Mouse (Mus musculus) spleen, postnatal 14 days (tissue): ENCODE measurements around the gene Prss1.
"Not testable (repeated sequence)": the region's sequence is repeated elsewhere in the genome, so short reads cannot be mapped to it uniquely, and the experiment has no call there.

Source experiments
- DNase-seq, 2 experiments: peaks; one replicate each; pipeline ENCODE4 v3.0.0; 2021 to 2022; ENCODE audit warnings: low spot score in 2 of 2

Prss1 gene

GRCm38 (mm10) chr6:41458632-41459031, at the start of gene Prss1:
Gene Prss1, plus strand, starts transcription at chr6:41458932.
- not testable (repeated sequence) for DNase-seq

- not testable (repeated sequence) for DNase-seq
Observed at GRCm38 (mm10) chr6:41442261-41442660, 16.5 kb upstream of the Prss1 start.

- DNase-seq = not testable (repeated sequence)
Observed at GRCm38 (mm10) chr6:41446045-41446444, 12.7 kb upstream of the Prss1 start, which contains the start of gene Gm10334. Gene Gm10334, minus strand, starts transcription at chr6:41446145.

GRCm38 (mm10) chr6:41499374-41499773, 40.6 kb downstream of the Prss1 start:
- no peak for DNase-seq

GRCm38 (mm10) chr6:41504915-41505314, 46.2 kb downstream of the Prss1 start:
- no peak for DNase-seq

GRCm38 (mm10) chr6:41505323-41505722, 46.6 kb downstream of the Prss1 start:
- no peak for DNase-seq
